Mouse (Mus musculus): ENCODE data around the gene Wsb2. TPM values are rescaled to one million over a fixed set of nuclear protein-coding genes. Genes with fewer than 3 reads are reported as not detected.

The Wsb2 gene
- total and polyA plus RNA-seq, 2 experiments from 2014 or later: 321 to 421 TPM

DNA sequence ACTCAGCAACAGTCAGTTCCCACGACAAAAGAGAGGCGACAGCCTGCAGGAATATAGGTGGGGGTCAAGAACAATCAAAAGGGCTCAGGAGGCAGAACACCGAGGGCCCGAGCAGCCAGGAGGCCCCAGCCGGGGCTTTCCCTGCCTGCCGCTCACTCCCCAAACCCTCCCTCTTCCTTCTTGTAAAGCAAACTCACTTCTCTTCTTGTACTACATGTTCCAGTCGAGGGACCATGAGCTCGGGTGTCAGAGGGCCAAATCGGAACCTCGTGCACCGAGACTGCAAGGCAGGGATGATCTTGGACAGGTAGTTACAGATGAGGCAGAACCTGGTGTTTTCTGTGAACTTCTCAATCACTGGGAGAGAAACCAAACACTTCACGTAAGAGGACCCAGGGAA lies 26.1 kb downstream of the Wsb2 start:
- TF ChIP-seq CTCF (IDR thresholded peaks at IDR 0.05; ENCODE audit: low read depth): no peak
- DNase-seq (ENCODE audit: low spot score) (no peak), ATAC-seq (no peak)
- no peaks in the 10 kb centered on the region for H3K9me3 ChIP-seq (ENCODE audit: low read length)
- 0 out of 2 replicates have a peak, but pooled peaks cover under 1% of the 10 kb centered on the region for H3K4me1 ChIP-seq (ENCODE audit: insufficient read depth, low read length)
- WGBS: 64% methylated on average over 12 of the region's 12 CpGs
- H3K36me3 ChIP-seq (ENCODE audit: insufficient read depth, low read length): peaks cover 37% of the 10 kb centered on the region; the same call in 1 of the 2 replicates
- H3K4me2 ChIP-seq (ENCODE audit: low read depth, low read length): no peak overlapping the region
- H3K27me3 ChIP-seq (ENCODE audit: insufficient read depth, low read length): no peaks in the 10 kb centered on the region
- no peak overlapping the region for H3K9ac ChIP-seq (replicated peaks; ENCODE audit: low read length)
- no peak overlapping the region for H3K4me3 ChIP-seq (ENCODE audit: low read length)
- no peak overlapping the region for H3K27ac ChIP-seq

DNA sequence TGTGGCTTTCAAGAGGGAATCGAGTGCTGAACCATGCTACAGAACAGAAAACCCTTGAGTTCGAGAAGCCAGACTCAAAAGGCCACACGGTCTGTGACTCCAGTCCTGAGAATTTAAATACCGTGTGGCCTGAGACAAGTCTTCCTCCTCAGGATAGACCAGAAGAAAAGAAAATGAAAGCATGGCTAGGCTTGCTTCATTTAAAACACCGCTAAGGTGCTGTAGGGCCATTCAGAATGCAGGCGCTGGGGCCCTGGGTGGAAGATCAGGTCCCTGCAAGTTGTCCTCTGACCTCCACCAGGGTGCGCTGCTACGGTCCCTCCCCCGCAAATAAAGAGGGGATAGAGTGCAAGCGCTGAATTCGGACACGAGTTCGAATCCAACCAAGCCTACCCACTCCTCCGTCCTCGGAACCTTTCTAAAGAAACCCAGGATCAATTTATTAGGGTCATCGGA lies 31.2 kb downstream of the Wsb2 start:
- 10% methylated on average over 16 of the region's 16 CpGs for WGBS
- Histone ChIP-seq H3K27me3 (ENCODE audit: insufficient read depth, low read length) (no peaks in the 10 kb centered on the region), H3K4me2 (ENCODE audit: low read depth, low read length) (peak overlapping the region; percentile 64), H3K36me3 (ENCODE audit: insufficient read depth, low read length) (peaks cover 14% of the 10 kb centered on the region; the same call in 1 of the 2 replicates), H3K4me1 (ENCODE audit: insufficient read depth, low read length) (0 out of 2 replicates have a peak, but pooled peaks cover 3% of the 10 kb centered on the region), H3K4me3 (ENCODE audit: low read length) (peak overlapping the region; percentile 50), H3K27ac (peak overlapping the region; percentile 61), H3K9me3 (ENCODE audit: low read length) (0 out of 2 replicates have a peak, but pooled peaks cover 3% of the 10 kb centered on the region), H3K9ac (replicated peaks; ENCODE audit: low read length) (peak overlapping the region; percentile 68)
- DNase-seq (ENCODE audit: low spot score) (peak; percentile 64), ATAC-seq (peak; percentile 30)
- TF ChIP-seq CTCF (IDR thresholded peaks at IDR 0.05; ENCODE audit: low read depth): peak; percentile 63

- H3K36me3 ChIP-seq (ENCODE audit: insufficient read depth, low read length): peaks cover 8% of the 10 kb centered on the region; the same call in 1 of the 2 replicates
- peak within 1 kb of the TSS; percentile 61 for H3K27ac ChIP-seq
- H3K9me3 ChIP-seq (ENCODE audit: low read length): 0 out of 2 replicates have a peak, but pooled peaks cover 3% of the 10 kb centered on the region
- peak; percentile 98 for DNase-seq (ENCODE audit: low spot score)
- H3K4me1 ChIP-seq (ENCODE audit: insufficient read depth, low read length): 0 out of 2 replicates have a peak, but pooled peaks cover 3% of the 10 kb centered on the region
- ATAC-seq: peak; percentile 98
- TF ChIP-seq CTCF (IDR thresholded peaks at IDR 0.05; ENCODE audit: low read depth): no peak
- 2% methylated on average over 40 of the region's 44 CpGs for WGBS
- H3K4me2 ChIP-seq (ENCODE audit: low read depth, low read length): peak within 1 kb of the TSS; percentile 64
- peak within 1 kb of the TSS; percentile 50 for H3K4me3 ChIP-seq (ENCODE audit: low read length)
- no peaks in the 10 kb centered on the region for H3K27me3 ChIP-seq (ENCODE audit: insufficient read depth, low read length)
- peak within 1 kb of the TSS; percentile 68 for H3K9ac ChIP-seq (replicated peaks; ENCODE audit: low read length)
Measured at GRCm38 (mm10) chr5:117388877-117389276, 31.8 kb downstream of the Wsb2 start, which contains the start of gene Rfc5. TSS of gene Rfc5 (minus strand) at chr5:117389047.

GRCm38 (mm10) chr5:117390895-117391294 lies 33.8 kb downstream of the Wsb2 start:
- ATAC-seq: no peak
- Histone ChIP-seq H3K9me3 (ENCODE audit: low read length) (0 out of 2 replicates have a peak, but pooled peaks cover 3% of the 10 kb centered on the region), H3K9ac (replicated peaks; ENCODE audit: low read length) (no peak overlapping the region), H3K4me3 (ENCODE audit: low read length) (no peak overlapping the region), H3K4me1 (ENCODE audit: insufficient read depth, low read length) (0 out of 2 replicates have a peak, but pooled peaks cover 3% of the 10 kb centered on the region), H3K27me3 (ENCODE audit: insufficient read depth, low read length) (no peaks in the 10 kb centered on the region), H3K36me3 (ENCODE audit: insufficient read depth, low read length) (no peaks in the 10 kb centered on the region), H3K4me2 (ENCODE audit: low read depth, low read length) (no peak overlapping the region), H3K27ac (no peak overlapping the region)
- DNase-seq (ENCODE audit: low spot score): no peak
- 92% methylated on average over 1 of the region's 1 CpGs for WGBS
- no peak for TF ChIP-seq CTCF (IDR thresholded peaks at IDR 0.05; ENCODE audit: low read depth)

DNA sequence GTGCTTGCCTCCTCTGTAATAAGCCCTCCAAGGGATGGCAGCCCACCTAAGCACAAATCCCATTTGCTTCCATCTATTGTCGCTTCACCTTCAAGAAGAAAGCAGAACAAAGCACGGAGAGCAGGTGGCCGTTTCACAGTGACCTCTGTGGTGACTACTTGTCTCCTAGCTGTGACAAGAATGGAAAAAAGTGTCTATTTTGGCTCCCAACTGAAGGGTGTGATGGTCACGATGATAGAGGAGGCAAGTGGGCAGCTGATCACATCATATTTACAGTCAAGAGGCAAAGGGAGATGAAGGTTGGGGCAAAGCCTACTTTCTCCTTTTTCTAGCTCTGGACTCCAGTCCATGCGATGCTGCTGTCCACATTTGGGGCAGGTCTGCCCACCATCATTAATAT lies 38.7 kb downstream of the Wsb2 start:
- Histone ChIP-seq H3K4me3 (ENCODE audit: low read length) (no peak overlapping the region), H3K27ac (no peak overlapping the region), H3K36me3 (ENCODE audit: insufficient read depth, low read length) (no peaks in the 10 kb centered on the region), H3K9ac (replicated peaks; ENCODE audit: low read length) (no peak overlapping the region), H3K9me3 (ENCODE audit: low read length) (0 out of 2 replicates have a peak, but pooled peaks cover 3% of the 10 kb centered on the region), H3K27me3 (ENCODE audit: insufficient read depth, low read length) (no peaks in the 10 kb centered on the region), H3K4me2 (ENCODE audit: low read depth, low read length) (no peak overlapping the region), H3K4me1 (ENCODE audit: insufficient read depth, low read length) (no peaks in the 10 kb centered on the region)
- ATAC-seq (no peak), DNase-seq (ENCODE audit: low spot score) (no peak)
- WGBS: 86% methylated on average over 5 of the region's 5 CpGs
- no peak for TF ChIP-seq CTCF (IDR thresholded peaks at IDR 0.05; ENCODE audit: low read depth)

- WGBS: 52% methylated on average over 6 of the region's 6 CpGs
- Histone ChIP-seq H3K4me1 (ENCODE audit: insufficient read depth, low read length) (no peaks in the 10 kb centered on the region), H3K27me3 (ENCODE audit: insufficient read depth, low read length) (no peaks in the 10 kb centered on the region), H3K4me3 (ENCODE audit: low read length) (no peak overlapping the region), H3K9ac (replicated peaks; ENCODE audit: low read length) (no peak overlapping the region), H3K4me2 (ENCODE audit: low read depth, low read length) (no peak overlapping the region), H3K36me3 (ENCODE audit: insufficient read depth, low read length) (no peaks in the 10 kb centered on the region), H3K27ac (no peak overlapping the region), H3K9me3 (ENCODE audit: low read length) (0 out of 2 replicates have a peak, but pooled peaks cover 3% of the 10 kb centered on the region)
- TF ChIP-seq CTCF (IDR thresholded peaks at IDR 0.05; ENCODE audit: low read depth): no peak
- DNase-seq (ENCODE audit: low spot score) (no peak), ATAC-seq (no peak)
Measured at GRCm38 (mm10) chr5:117396596-117397014, 39.5 kb downstream of the Wsb2 start.

DNA sequence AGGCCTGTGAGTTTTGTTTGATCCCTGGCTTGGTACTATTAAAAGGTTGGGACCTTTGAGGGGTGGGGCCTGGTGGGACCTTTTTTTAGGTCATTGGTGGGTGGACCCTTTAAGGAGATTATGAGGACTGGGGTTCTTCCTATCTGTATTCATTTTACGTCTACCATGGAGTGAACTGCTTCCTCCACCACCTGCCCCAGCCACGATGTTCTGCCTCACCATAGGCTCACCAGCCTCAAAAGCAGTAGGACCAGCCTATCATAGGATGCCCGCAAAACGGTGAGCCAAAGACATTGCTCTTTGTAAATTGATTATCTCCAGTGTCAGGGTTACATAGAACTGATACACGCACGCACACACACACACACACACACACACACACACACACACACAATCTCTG lies 40.3 kb downstream of the Wsb2 start:
- 0 out of 2 replicates have a peak, but pooled peaks cover 2% of the 10 kb centered on the region for H3K9me3 ChIP-seq (ENCODE audit: low read length)
- H3K9ac ChIP-seq (replicated peaks; ENCODE audit: low read length): no peak overlapping the region
- no peak for TF ChIP-seq CTCF (IDR thresholded peaks at IDR 0.05; ENCODE audit: low read depth)
- WGBS: 78% methylated on average over 6 of the region's 6 CpGs
- no peaks in the 10 kb centered on the region for H3K27me3 ChIP-seq (ENCODE audit: insufficient read depth, low read length)
- no peak overlapping the region for H3K27ac ChIP-seq
- ATAC-seq: no peak
- H3K36me3 ChIP-seq (ENCODE audit: insufficient read depth, low read length): no peaks in the 10 kb centered on the region
- H3K4me2 ChIP-seq (ENCODE audit: low read depth, low read length): no peak overlapping the region
- DNase-seq (ENCODE audit: low spot score): no peak
- no peaks in the 10 kb centered on the region for H3K4me1 ChIP-seq (ENCODE audit: insufficient read depth, low read length)
- H3K4me3 ChIP-seq (ENCODE audit: low read length): no peak overlapping the region
